Mouse (Mus musculus): Measurements from ENCODE around the gene Fas. TPM values are rescaled to one million over a fixed set of nuclear protein-coding genes. Genes with fewer than 3 reads are reported as not detected.

The Fas gene
- total RNA-seq (2023), result 10 to 100 TPM; 32.6 to 39.4 TPM

DNA sequence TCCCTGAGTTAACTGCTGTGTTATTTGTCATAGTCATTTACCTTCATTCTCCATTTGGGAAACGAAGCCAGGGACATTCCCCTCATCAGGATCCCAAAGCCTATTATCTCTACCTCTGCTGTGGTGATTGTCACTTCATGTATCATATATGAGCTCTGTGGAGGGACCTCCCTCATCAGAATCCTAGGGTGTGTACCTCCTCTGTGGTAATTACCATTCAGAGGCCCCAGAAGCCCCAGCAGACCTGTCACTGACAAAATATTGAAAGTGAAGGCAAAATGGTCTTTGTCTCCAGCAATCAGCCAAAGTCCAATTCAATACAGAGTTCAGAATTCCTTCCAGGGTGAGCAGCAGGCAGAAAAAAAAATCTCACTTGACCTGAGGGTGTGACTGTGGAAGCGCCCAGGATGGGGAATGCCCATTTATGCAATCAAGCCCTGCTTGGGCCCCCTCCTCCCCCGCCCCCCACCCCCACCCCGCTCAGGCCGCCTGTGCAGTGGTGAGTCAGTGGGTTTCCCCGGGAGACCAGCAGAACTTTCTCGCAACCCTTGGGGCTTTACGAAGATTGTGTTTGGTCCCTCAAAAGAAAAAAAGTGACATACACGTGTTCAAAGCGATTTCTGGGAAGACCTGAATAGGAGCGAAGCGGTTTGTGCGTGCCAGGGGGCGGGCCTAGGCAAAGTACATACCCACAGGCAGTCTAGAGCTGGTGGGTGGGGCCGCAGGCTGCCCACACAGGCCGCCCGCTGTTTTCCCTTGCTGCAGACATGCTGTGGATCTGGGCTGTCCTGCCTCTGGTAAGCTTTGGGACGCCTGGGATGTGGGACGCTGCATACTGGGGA lies at the start of gene Fas:
Gene Fas (plus strand): TSS at position 719 of the 842 bp plus-strand sequence.

DNA sequence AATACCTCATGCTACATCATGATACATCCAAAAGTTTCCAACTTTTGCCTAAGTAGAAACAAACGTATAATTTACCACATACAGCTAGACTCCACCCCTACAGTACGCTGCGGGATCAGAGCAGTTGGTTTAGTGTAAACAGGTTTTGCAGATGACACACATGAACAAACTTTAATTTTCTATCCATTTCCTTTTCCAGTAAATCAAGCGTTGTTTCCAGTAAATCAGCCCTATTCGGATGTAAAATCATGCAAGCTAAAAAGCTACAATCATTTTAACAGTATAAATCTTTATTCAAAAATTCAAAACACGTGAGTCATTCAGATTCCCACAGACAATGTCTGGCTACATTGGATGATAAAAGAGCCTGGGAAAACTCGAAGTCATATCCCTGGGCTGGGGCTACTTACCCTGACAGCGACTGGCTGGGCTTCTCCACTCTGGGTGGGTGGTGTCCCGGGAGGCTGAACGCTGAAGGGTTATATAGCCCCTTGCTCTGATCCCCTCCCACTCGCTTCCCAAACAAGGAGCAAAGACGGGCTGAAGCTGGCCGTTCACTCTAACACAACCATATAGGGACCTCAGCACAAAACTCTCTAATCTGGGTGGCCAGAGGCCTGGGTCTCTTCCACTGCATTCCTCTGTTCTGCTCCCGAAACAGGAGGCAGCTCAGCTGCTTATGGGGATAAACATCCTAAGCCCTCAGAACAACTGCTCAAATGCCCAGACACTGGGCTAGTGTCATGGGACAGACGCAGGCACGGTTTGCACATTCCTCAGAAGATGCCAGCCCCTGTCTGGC lies 35.4 kb upstream of the Fas start, which contains the start of gene Acta2:
Gene Acta2 (minus strand): TSS at position 711 of the 802 bp plus-strand sequence.

Other genes starting within 250 kb of the Fas start
- not detected for gene Lipn, start 223.3 kb upstream of the Fas start, total RNA-seq (2023)
- not detected for gene Lipm, start 189.7 kb upstream of the Fas start, total RNA-seq (2023)
- 10 to 100 TPM; 52.1 to 55.9 TPM for gene Ankrd22, start 124.6 kb upstream of the Fas start, total RNA-seq (2023)
- 10 to 100 TPM; 21.3 to 24.0 TPM for gene Stambpl1, start 98.4 kb upstream of the Fas start, total RNA-seq (2023)
- 10 to 100 TPM; 22.8 to 23.2 TPM for gene Acta2, start 35.1 kb upstream of the Fas start, total RNA-seq (2023)
- gene Ch25h, start 184.5 kb downstream of the Fas start, total RNA-seq (2023), result not detected
- gene Lipa, start 236.8 kb downstream of the Fas start, total RNA-seq (2023), result 10 to 100 TPM; 59.9 to 67.6 TPM